In the genomic region with DNA sequence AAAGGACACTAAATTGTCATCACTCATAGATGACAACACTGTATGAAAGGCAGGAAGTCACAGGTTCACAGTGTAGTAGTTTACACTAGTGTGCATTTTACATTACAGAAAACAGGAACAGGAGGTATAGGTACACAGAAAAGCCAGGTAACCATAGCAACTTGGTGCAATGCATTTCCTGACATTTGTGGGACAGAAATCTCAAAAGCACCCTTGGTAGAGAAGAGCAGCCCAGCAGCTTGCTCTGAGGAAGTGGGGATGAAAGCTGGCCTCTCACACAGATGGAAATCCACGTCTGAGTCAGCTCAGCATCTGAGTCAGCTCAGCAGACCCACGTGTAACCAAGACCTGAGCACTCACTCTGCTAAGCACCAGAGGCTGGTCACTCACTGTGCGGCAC, we compare ENCODE assay signal across 12 mouse cellular contexts. TPM values are rescaled to one million over a fixed set of nuclear protein-coding genes. Genes with fewer than 3 reads are reported as not detected.
DNase-seq lines count a peak whose midpoint lies in the region; ATAC-seq lines count a peak whose summit lies in the region.
"Had no signal": no experiment of that assay in that cellular context is flagged by ENCODE, and none has a peak within 500 bp of the region (broad histone marks: within the 10 kb centered on the region; RNA-seq: fewer than 3 reads in every experiment).

No protein-coding gene starts in this region.

- H3K27ac ChIP-seq in forebrain, embryonic 13.5 days: no peak overlapping the region
- H3K27ac ChIP-seq: liver, embryonic 15.5 days; midbrain, embryonic 13.5 days had no signal

- peaks cover 19% of the 10 kb centered on the region for H3K4me1 ChIP-seq in forebrain, embryonic 13.5 days

- no peaks in the 10 kb centered on the region for H3K27me3 ChIP-seq in forebrain, embryonic 13.5 days
- H3K27me3 ChIP-seq: hindbrain, embryonic 15.5 days; liver, embryonic 15.5 days; midbrain, embryonic 13.5 days had no signal

- 71% methylated on average over 3 of the region's 3 CpGs for WGBS in forebrain, embryonic 13.5 days

- no peak overlapping the region for H3K9ac ChIP-seq in forebrain, embryonic 13.5 days
- H3K9ac ChIP-seq: hindbrain, embryonic 15.5 days; liver, embryonic 15.5 days; midbrain, embryonic 13.5 days had no signal

- no peak overlapping the region for H3K4me3 ChIP-seq in forebrain, embryonic 13.5 days
- H3K4me3 ChIP-seq: hindbrain, embryonic 15.5 days; liver, embryonic 15.5 days; midbrain, embryonic 13.5 days had no signal

- ATAC-seq in frontal cortex, adult (ENCODE audit: low TSS enrichment): peak; percentile 70; the same call in 1 of the 2 replicates
- ATAC-seq in monocyte, adult 5-6 weeks (replicated peaks; ENCODE audit: insufficient number of reproducible peaks, low FRiP score, low TSS enrichment, poor library complexity, severe bottlenecking): peak; percentile 52
- ATAC-seq in forebrain, embryonic 13.5 days: no peak
- ATAC-seq: midbrain, embryonic 13.5 days had no signal

- intact Hi-C loops in left cerebral cortex, postnatal 36 days (cut with DNase I): loop anchor here (2.0 kb wide), 1 partner anchor 37 kb away; no protein-coding TSS in a partner anchor
- intact Hi-C loops in left cerebral cortex, postnatal 10 days (cut with DNase I): no loop called here

- H3K36me3 ChIP-seq in forebrain, embryonic 13.5 days (ENCODE audit: poor library complexity, severe bottlenecking): 0 out of 2 replicates have a peak, but pooled peaks cover 2% of the 10 kb centered on the region

- DNase-seq in frontal cortex, postnatal 25 days (ENCODE audit: low spot score in 2 of 2): no peak
- DNase-seq in left cerebral cortex, postnatal 36 days (ENCODE audit: low spot score in 2 of 2): peak; percentile 41 to 55
- DNase-seq in left cerebral cortex, postnatal 10 days (ENCODE audit: extremely low spot score in 1 of 2, low spot score in 2 of 2): no peak
- DNase-seq in T-cell, adult 2 months (ENCODE audit: low spot score): peak; percentile 70
- DNase-seq in adipocyte (ENCODE audit: low spot score): no peak
- DNase-seq: gastrocnemius, postnatal 14 days had no signal

- H3K9me3 ChIP-seq in forebrain, embryonic 13.5 days (replicated peaks): no peaks in the 10 kb centered on the region
- H3K9me3 ChIP-seq: hindbrain, embryonic 15.5 days; liver, embryonic 15.5 days; midbrain, embryonic 13.5 days had no signal

- H3K4me2 ChIP-seq in forebrain, embryonic 13.5 days: no peak overlapping the region
- H3K4me2 ChIP-seq: hindbrain, embryonic 15.5 days; liver, embryonic 15.5 days; midbrain, embryonic 13.5 days had no signal

RNA-seq across cellular contexts. Expression of gene Iqgap1, which starts 59.7 kb away (rescaled TPM):
- total RNA-seq in left cerebral cortex, postnatal 36 days (2021): 10 to 100 TPM; 18.5 to 26.9 TPM
- 10 to 100 TPM; 30.9 to 34.0 TPM for total RNA-seq in left cerebral cortex, postnatal 10 days (2021)
- 598 to 656 TPM (median 610 TPM) in 3 replicates for total RNA-seq in monocyte, adult 5-6 weeks (2017)
- polyA plus RNA-seq in forebrain, embryonic 13.5 days (2015; fragmentation: Nextera tagmentation; extraction: Ambion mirVana): 19.7 and 20.6 TPM in 2 replicates

Comparison
In these comparisons a context has a peak if more than half of its experiments do, and no peak if none do; other contexts are left out.
1. DNase-seq: peak in left cerebral cortex, postnatal 36 days (2 of 2) and T-cell, adult 2 months (single experiment); none in frontal cortex, postnatal 25 days (0 of 2), left cerebral cortex, postnatal 10 days (0 of 2) and adipocyte (single experiment).
2. RNA of gene Iqgap1, which starts 59.7 kb away (total RNA-seq): 598 to 656 TPM in monocyte, adult 5-6 weeks; 30.9 to 34.0 TPM in left cerebral cortex, postnatal 10 days and 18.5 to 26.9 TPM in left cerebral cortex, postnatal 36 days; every median in the first group is over 10 times any median in the second.